Comparison of ENCODE assay signal across 9 mouse cellular contexts in the genomic region with DNA sequence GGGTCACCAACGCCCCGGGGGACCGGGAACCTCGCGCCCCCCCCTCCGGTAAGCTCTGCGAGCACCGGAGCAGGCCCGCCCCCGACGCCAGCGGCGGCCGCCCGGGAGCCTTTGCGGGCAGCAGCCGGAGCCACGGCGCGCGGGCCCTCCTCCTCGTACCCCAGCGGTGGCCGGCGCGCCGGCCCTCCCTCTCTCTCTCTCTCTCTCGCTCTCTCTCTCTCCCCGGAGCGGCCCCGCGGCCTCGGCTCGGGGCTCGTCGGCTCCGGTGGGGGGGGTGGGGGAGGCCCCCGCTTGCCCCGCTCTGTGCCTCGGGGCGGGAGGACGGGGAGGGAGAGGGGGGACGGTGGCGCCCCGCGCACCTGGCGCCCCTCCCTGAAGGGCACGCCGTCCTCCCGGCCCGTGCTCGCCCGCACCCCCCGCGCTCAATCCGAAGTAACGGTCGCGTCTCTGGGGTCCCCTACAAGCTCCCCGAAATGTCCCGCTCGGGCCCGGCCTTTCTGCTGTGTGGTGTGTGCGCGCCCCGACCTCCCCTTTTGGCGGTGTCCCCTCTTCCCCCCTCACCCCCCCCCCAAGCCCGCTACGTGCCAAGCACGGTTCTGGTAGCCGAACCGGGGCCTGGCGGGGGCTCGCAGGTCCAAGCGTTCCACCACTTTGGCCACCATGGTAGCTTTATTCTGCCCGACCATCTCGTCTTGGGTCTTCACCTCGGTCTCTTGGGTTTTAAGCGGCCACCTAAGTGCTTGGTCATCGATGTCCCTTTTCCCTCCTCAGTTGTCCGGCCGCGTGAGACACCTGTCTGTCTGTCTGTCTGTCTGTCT. TPM values are rescaled to one million over a fixed set of nuclear protein-coding genes. Genes with fewer than 3 reads are reported as not detected.
DNase-seq lines count a peak whose midpoint lies in the region; ATAC-seq and TF ChIP-seq lines count a peak whose summit lies in the region.
"Had no signal": no experiment of that assay in that cellular context is flagged by ENCODE, and none has a peak within 500 bp of the region (broad histone marks: within the 10 kb centered on the region; RNA-seq: fewer than 3 reads in every experiment).

No protein-coding gene starts in this region.

- H3K4me2 ChIP-seq in forebrain, postnatal 0 days (ENCODE audit: low read depth), result peak overlapping the region; percentile 85
- peak overlapping the region; percentile 94 for H3K4me2 ChIP-seq in liver, embryonic 13.5 days

- no peaks in the 10 kb centered on the region for H3K27me3 ChIP-seq in forebrain, postnatal 0 days (ENCODE audit: insufficient read depth, low read length)
- H3K27me3 ChIP-seq in liver, embryonic 13.5 days, result no peaks in the 10 kb centered on the region
- no peaks in the 10 kb centered on the region for H3K27me3 ChIP-seq in splenic B cell, adult 2 months (ENCODE audit: control insufficient read depth, insufficient read depth, low read length, poor library complexity, severe bottlenecking)

- peak overlapping the region; percentile 95 for H3K4me3 ChIP-seq in forebrain, postnatal 0 days (ENCODE audit: low read depth, low read length)
- peak overlapping the region; percentile 94 for H3K4me3 ChIP-seq in liver, embryonic 13.5 days (replicated peaks)

- peak; percentile 22 to 43 for DNase-seq in adrenal gland, adult 18-20 months (ENCODE audit: low spot score in 2 of 2)
- no peak for DNase-seq in adrenal gland, postnatal 10 days
- peak; percentile 41 to 44 for DNase-seq in right cerebral cortex, postnatal 10 days (ENCODE audit: low spot score in 2 of 2)
- DNase-seq in right cerebral cortex, adult 18-20 months, result no peak
- no peak for DNase-seq in forebrain, postnatal 0 days
- DNase-seq in liver, embryonic 13.5 days, result no peak
- DNase-seq in splenic B cell, adult 2 months (ENCODE audit: low read depth, low spot score), result peak; percentile 47
- no peak for DNase-seq in gastrocnemius, postnatal 25 days

- H3K36me3 ChIP-seq in forebrain, postnatal 0 days (ENCODE audit: insufficient read depth), result peaks cover 4% of the 10 kb centered on the region
- no peaks in the 10 kb centered on the region; the same call in 1 of the 2 replicates for H3K36me3 ChIP-seq in liver, embryonic 13.5 days
- no peaks in the 10 kb centered on the region for H3K36me3 ChIP-seq in splenic B cell, adult 2 months (ENCODE audit: control insufficient read depth, insufficient read depth, low read length, poor library complexity, severe bottlenecking)

- WGBS in forebrain, postnatal 0 days, result 2% methylated on average over 50 of the region's 83 CpGs
- WGBS in liver, embryonic 13.5 days (ENCODE audit: insufficient replicate concordance), result under 1% methylated on average over 57 of the region's 83 CpGs

- no peaks in the 10 kb centered on the region for H3K9me3 ChIP-seq in forebrain, postnatal 0 days (ENCODE audit: low read length)
- H3K9me3 ChIP-seq in liver, embryonic 13.5 days (replicated peaks), result no peaks in the 10 kb centered on the region

- TF ChIP-seq CTCF in forebrain, postnatal 0 days (IDR thresholded peaks at IDR 0.05; ENCODE audit: low read depth), result no peak

- H3K9ac ChIP-seq in forebrain, postnatal 0 days, result peak overlapping the region; percentile 99
- H3K9ac ChIP-seq in liver, embryonic 13.5 days, result peak overlapping the region; percentile 97

- H3K4me1 ChIP-seq in forebrain, postnatal 0 days (ENCODE audit: insufficient read depth), result peaks cover 17% of the 10 kb centered on the region; the same call in 1 of the 2 replicates
- peaks cover 50% of the 10 kb centered on the region for H3K4me1 ChIP-seq in liver, embryonic 13.5 days (replicated peaks)

- peak; percentile 53 for ATAC-seq in forebrain, postnatal 0 days
- peak; percentile 76 for ATAC-seq in liver, embryonic 13.5 days (ENCODE audit: low read depth)

- peak overlapping the region; percentile 94 for H3K27ac ChIP-seq in forebrain, postnatal 0 days (ENCODE audit: low read depth, low read length)
- H3K27ac ChIP-seq in liver, embryonic 13.5 days, result peak overlapping the region; percentile 83

RNA-seq across cellular contexts. Expression of a gene that starts 7.6 kb away (rescaled TPM):
- total RNA-seq in adrenal gland, adult 18-20 months (2021), result 10 to 100 TPM; 27.6 to 36.4 TPM
- 10 to 100 TPM; 24.2 to 39.1 TPM for total RNA-seq in adrenal gland, postnatal 10 days (2021)
- 21.1 and 25.2 TPM in 2 replicates for total RNA-seq in forebrain, postnatal 0 days (2014; rRNA removed)
- polyA plus RNA-seq in forebrain, postnatal 0 days (2015; fragmentation: Nextera tagmentation; extraction: Ambion mirVana), result 6.1 and 10.6 TPM in 2 replicates
- polyA plus RNA-seq in liver, embryonic 13.5 days (2015; fragmentation: Nextera tagmentation; extraction: Ambion mirVana), result 3.3 and 3.7 TPM in 2 replicates
- total RNA-seq in gastrocnemius, postnatal 25 days (2021), result 10 to 100 TPM; 15.2 to 17.5 TPM

RNA-seq across cellular contexts. Expression of a gene that starts 8.5 kb away (rescaled TPM):
- 10 to 100 TPM; 23.5 to 24.7 TPM for total RNA-seq in adrenal gland, adult 18-20 months (2021)
- total RNA-seq in adrenal gland, postnatal 10 days (2021), result 10 to 100 TPM; 23.8 to 27.2 TPM
- total RNA-seq in forebrain, postnatal 0 days (2014; rRNA removed), result 79.1 and 80.6 TPM in 2 replicates
- 99.2 and 110 TPM in 2 replicates for polyA plus RNA-seq in forebrain, postnatal 0 days (2015; fragmentation: Nextera tagmentation; extraction: Ambion mirVana)
- 45.7 and 46.1 TPM in 2 replicates for polyA plus RNA-seq in liver, embryonic 13.5 days (2015; fragmentation: Nextera tagmentation; extraction: Ambion mirVana)
- 1 to 10 TPM; 9.7 to 9.9 TPM for total RNA-seq in gastrocnemius, postnatal 25 days (2021)

RNA-seq across cellular contexts. Expression of a gene that starts 22.3 kb away (rescaled TPM):
- not detected for total RNA-seq in adrenal gland, adult 18-20 months (2021)
- not detected for total RNA-seq in adrenal gland, postnatal 10 days (2021)
- not detected in 2 replicates for total RNA-seq in forebrain, postnatal 0 days (2014; rRNA removed)
- polyA plus RNA-seq in forebrain, postnatal 0 days (2015; fragmentation: Nextera tagmentation; extraction: Ambion mirVana), result not detected in 2 replicates
- 0.96 and 1.2 TPM in 2 replicates for polyA plus RNA-seq in liver, embryonic 13.5 days (2015; fragmentation: Nextera tagmentation; extraction: Ambion mirVana)
- not detected for total RNA-seq in gastrocnemius, postnatal 25 days (2021)
- total RNA-seq: heart, adult 18-20 months had no signal

RNA-seq across cellular contexts. Expression of a gene that starts 22.5 kb away (rescaled TPM):
- total RNA-seq in adrenal gland, adult 18-20 months (2021), result 100 to 1,000 TPM; 517 to 525 TPM
- total RNA-seq in adrenal gland, postnatal 10 days (2021), result 100 to 1,000 TPM; 592 to 682 TPM
- 1,237 and 1,339 TPM in 2 replicates for total RNA-seq in forebrain, postnatal 0 days (2014; rRNA removed)
- 766 and 769 TPM in 2 replicates for polyA plus RNA-seq in forebrain, postnatal 0 days (2015; fragmentation: Nextera tagmentation; extraction: Ambion mirVana)
- 139 and 159 TPM in 2 replicates for polyA plus RNA-seq in liver, embryonic 13.5 days (2015; fragmentation: Nextera tagmentation; extraction: Ambion mirVana)
- total RNA-seq in gastrocnemius, postnatal 25 days (2021), result 100 to 1,000 TPM; 129 to 130 TPM

RNA-seq across cellular contexts. Expression of a gene that starts 33.9 kb away (rescaled TPM):
- total RNA-seq in adrenal gland, adult 18-20 months (2021), result not detected
- total RNA-seq in adrenal gland, postnatal 10 days (2021), result under 1 TPM; 0.09 to 0.15 TPM
- total RNA-seq in forebrain, postnatal 0 days (2014; rRNA removed), result 0.31 and 0.62 TPM in 2 replicates
- 0.08 and 0.14 TPM in 2 replicates for polyA plus RNA-seq in forebrain, postnatal 0 days (2015; fragmentation: Nextera tagmentation; extraction: Ambion mirVana)
- polyA plus RNA-seq in liver, embryonic 13.5 days (2015; fragmentation: Nextera tagmentation; extraction: Ambion mirVana), result 0.12 and 0.16 TPM in 2 replicates
- under 1 TPM in 1 of 2 experiments, not detected in 1; 0.08 TPM for total RNA-seq in gastrocnemius, postnatal 25 days (2021)
- total RNA-seq: heart, adult 18-20 months had no signal

Comparison
In these comparisons a context has a peak if more than half of its experiments do, and no peak if none do; other contexts are left out.
1. DNase-seq: peak in adrenal gland, adult 18-20 months (2 of 2), right cerebral cortex, postnatal 10 days (2 of 2) and splenic B cell, adult 2 months (single experiment); none in adrenal gland, postnatal 10 days (single experiment), right cerebral cortex, adult 18-20 months (single experiment), forebrain, postnatal 0 days (single experiment), liver, embryonic 13.5 days (single experiment) and gastrocnemius, postnatal 25 days (single experiment).